Mouse (Mus musculus): ENCODE data around the gene Ppm1n.

Ppm1n gene

GRCm38 (mm10) chr7:19282791-19283405 lies 3.0 kb upstream of the Ppm1n start:
- peak; percentile 71 for DNase-seq (ENCODE audit: low spot score)

- DNase-seq (ENCODE audit: low spot score), result peak; percentile 83
These were observed 2.5 kb upstream of the Ppm1n start, which contains the start of gene Rtn2 for GRCm38 (mm10) chr7:19282385-19282784. Gene Rtn2, plus strand, starts transcription at chr7:19282624.

GRCm38 (mm10) chr7:19281680-19282304 lies 1.9 kb upstream of the Ppm1n start:
- DNase-seq (ENCODE audit: low spot score), result peak; percentile 56

- no peak for DNase-seq (ENCODE audit: low spot score)
These were observed 812 bp downstream of the Ppm1n start for GRCm38 (mm10) chr7:19279052-19279451.

DNA sequence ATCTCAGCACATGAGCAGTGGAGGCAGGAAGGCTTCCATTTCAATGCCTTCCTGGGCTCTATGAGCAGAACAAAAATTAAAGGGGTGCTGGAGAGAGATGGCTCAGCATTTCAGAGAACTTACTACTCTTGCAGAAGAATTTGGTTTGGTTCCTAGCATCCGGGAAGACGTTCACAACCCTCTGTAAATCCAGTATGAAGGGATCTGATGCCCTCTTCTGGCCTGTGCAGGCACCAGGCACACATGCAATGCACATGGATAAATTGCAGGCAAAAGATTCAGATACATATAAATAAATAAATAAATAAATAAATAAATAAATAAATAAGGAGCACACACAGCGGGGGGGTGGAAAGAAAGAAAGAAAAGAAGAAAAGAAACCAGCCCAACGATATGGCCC lies 3.6 kb downstream of the Ppm1n start:
- DNase-seq (ENCODE audit: low spot score), result no peak

DNA sequence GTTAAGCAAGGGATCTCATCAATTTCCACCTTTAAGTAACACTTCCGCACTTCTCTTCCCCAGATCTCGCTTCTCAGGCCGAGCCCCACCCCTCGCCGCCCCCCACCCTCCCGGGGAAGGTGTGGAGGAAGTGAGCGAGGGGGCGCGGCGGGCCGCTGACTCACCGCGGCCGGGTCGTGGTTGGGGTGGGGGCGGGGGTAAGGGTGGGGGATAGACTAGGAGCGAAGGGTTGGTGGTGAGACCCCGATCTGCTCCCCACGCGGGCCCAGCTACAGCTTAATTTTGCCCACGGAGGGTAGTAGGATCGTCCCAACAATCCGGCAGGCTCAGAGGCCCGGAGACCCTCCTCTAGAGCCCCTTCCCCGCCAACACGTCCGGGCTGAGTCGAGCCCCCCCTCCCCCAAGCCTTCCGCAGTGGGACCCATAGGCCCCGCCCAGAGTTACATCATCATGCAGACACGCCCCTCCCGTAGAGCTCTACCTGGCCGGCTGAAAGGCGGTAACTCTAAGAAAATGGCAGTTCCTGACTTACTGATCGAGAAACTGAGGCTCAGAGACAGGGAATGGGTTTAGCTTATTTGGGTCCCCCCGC lies 7.6 kb downstream of the Ppm1n start:
- DNase-seq (ENCODE audit: low spot score), result peak; percentile 87

DNA sequence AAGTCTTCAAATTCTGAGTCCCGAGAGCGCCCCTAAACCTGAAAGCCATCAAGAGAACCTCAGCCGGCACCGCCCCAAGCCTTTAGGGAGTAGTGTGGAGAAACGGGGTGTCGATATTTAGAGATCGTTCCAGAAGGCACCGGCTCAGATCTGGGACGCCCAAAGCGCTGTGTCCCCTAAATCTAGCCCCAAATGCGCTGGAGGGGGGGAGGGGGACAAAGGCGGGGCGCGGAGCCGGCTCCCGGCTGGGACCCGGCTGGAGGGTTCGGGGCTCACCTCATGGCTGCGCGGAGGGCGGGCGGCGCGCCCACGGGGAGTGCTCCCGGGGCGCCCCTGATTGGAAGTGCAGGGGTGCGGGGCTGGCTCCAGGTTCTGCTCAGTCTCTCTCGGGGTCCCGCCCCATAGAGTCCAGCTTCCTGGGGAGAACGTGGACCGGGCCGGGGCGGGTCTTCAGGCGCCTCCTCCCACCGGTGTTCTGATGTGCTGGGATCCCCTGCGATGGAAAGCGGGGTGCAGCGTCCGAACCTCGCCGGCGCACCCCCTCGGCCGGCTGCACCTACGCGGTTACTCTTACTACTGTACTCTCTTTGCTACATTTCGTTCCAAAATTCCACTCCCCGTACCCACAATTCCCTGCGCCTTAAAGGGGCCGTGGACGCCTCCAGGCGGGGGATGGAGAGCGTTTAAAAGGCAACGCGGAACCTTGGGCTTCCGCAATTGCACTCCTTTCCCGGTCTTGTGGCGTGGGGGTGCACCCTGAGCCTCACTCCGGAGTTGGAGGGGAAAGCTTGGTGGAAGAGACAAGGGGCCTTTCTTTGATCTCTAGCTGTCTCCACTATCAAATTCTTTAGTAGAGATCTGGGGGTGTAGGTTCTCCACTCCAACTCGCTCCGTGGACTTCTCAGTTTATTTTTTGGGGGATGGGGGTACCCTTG lies 8.4 kb downstream of the Ppm1n start, which contains the start of gene Vasp:
Gene Vasp, minus strand, starts transcription at position 580 of the 935 bp plus-strand sequence.
- DNase-seq (ENCODE audit: low spot score), result peak; percentile 90

- peak; percentile 35 for DNase-seq (ENCODE audit: low spot score)
These were observed 9.2 kb downstream of the Ppm1n start for GRCm38 (mm10) chr7:19270509-19271237.

- DNase-seq (ENCODE audit: low spot score), result peak; percentile 77
These were observed 10.0 kb downstream of the Ppm1n start for GRCm38 (mm10) chr7:19269721-19270441.

DNA sequence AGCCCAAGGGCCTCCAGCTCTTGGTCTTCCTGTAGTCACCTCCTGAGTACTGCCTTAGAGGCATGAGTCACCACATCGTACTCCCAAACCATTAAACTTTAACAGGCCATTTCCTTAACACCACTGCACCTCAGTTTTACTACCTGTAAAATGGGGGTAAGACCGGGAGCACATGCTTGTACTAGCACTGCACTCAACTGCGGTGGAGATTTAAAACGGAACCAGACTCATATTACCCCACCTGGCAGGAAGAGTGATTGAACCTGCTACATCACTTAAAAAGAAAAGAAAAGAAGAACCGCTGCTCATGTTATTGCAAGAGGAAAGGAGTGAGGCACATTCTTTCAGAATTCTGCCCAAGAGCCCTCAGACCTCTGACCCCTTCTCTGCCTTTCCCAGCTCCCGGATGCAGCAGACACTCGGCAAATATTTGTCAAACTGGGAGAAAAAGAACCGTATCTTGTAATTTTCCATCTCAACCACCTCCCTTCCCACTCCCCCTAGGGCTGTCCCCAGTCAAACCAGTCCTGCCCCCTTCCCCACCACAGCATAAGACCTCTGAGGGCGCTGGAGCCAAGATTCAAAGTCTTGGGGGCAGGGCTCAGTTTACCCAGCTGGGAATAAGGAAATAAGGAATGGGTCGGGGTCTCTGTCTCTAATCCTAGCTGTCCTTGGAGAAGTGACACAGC lies 10.7 kb downstream of the Ppm1n start:
- DNase-seq (ENCODE audit: low spot score), result no peak

- DNase-seq (ENCODE audit: low spot score), result no peak
These were observed 12.8 kb downstream of the Ppm1n start for GRCm38 (mm10) chr7:19267051-19267450.

DNA sequence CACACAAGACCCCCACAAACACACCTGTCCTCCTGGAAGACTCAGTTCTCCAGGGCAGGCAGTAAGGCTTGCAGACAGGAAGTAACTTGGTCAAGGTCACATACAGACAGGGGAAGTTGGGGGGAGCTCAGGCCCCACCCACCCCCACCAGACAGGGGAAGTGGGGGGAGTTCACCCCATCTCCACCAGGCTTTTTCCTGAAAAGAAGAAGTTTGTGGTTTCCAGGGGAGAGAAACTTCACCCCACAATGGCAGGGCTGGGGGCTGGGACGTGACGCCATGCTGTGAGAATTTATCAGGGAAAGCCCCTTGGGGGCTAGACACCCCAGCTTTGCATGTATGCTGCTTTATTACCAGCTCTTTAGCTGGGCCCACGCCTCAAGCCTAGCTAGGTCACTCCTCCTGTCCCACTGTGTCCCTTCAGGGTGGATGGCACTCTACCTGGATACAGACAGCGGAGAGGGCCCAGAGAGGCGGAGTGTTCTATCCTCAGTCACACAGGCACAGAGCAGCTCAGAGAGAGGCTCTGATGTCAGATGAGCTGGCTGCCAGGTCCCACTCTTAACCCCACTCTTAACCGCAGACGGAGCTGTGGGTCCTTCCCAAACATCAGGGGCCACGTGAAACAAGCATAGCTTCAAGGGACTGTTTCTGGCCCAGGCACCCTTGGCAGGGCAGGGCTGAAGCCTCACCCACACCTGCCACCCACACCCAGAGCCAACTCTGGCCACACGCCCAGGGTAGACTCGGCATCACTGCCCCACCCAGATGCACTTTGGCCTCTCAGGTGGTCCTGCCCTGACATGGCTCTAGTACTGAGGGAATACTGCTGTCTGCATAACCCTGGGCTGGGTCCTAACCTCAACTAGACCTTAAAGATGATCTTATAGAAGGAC lies 13.7 kb downstream of the Ppm1n start:
- DNase-seq (ENCODE audit: low spot score), result no peak

- DNase-seq (ENCODE audit: low spot score), result no peak
These were observed 14.7 kb downstream of the Ppm1n start for GRCm38 (mm10) chr7:19265147-19265546.

- no peak for DNase-seq (ENCODE audit: low spot score)
These were observed 21.5 kb downstream of the Ppm1n start for GRCm38 (mm10) chr7:19258336-19258735.

- peak; percentile 86 for DNase-seq (ENCODE audit: low spot score)
These were observed 22.4 kb downstream of the Ppm1n start for GRCm38 (mm10) chr7:19257390-19258022.

DNA sequence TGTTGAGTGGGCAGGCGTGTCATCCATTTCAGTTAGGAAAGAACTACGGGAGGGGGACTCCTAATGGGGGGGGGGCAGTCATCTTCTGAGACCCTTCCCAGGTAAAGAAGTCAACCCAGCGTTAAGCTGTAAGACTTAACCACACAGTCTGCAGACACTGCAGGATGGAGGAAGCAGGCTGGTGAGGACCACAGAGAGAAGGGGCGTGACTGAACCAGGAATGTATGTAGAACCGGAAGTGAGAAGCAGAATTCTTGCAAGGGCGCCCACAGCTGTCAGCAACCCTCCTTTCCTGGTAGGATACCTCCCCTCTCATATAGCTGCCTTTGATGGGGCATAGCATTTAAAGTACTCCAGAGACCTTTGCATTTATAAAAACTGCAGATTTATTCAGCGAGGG lies 23.3 kb downstream of the Ppm1n start:
- DNase-seq (ENCODE audit: low spot score), result no peak

DNA sequence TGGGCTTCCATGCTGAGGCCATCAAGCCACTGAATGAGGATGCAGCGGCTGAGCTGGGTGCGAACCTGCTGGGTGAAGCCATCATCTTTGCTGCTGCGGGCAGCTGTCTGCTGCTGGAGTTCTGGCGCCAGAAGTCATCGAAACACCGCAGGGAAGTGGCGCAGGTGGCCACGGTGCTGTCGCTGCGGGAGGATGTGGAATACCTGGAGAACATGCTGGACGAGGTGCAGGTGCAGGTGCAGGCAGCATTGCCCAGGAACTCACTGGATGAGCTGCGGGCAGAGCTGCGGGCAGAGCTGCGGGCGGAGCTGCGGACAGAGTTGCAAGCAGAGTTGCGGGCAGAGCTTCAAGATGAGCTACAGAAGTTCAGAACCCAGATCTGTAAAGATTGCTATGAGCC lies 24.5 kb downstream of the Ppm1n start:
- no peak for DNase-seq (ENCODE audit: low spot score)

DNA sequence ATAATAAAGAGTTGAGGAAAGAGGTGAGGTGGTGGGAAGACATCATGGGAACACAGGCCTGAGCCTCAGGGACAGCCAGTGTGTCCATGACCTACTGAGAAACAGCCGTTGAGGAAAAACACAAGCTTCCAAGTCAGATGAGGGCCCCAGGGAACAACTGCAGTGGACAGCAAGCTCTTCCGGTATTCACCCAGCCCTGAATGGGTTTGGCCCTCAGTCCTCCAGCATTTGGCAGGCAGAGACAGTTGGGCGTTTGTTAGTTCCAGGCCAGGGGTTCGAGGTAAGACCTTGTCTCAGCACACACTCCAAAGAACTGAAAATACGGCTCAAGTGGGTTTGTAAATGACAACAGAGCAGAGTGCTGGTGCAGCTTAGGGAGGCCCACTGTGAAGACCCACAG lies 26.4 kb downstream of the Ppm1n start:
- no peak for DNase-seq (ENCODE audit: low spot score)

- no peak for DNase-seq (ENCODE audit: low spot score)
These were observed 27.8 kb downstream of the Ppm1n start for GRCm38 (mm10) chr7:19252078-19252477.

Data from embryo, embryonic 10 days (tissue).